Comparison of ENCODE assay signal across 8 mouse cellular contexts in genomic region chr2:152396110-152397003, GRCm38 (mm10). TPM values are rescaled to one million over a fixed set of nuclear protein-coding genes. Genes with fewer than 3 reads are reported as not detected.
DNase-seq lines count a peak whose midpoint lies in the region; ATAC-seq and TF ChIP-seq lines count a peak whose summit lies in the region.

No protein-coding gene starts in this region.

- peak; percentile 78 for DNase-seq in adipocyte (ENCODE audit: low spot score)
- peak; percentile 98 for DNase-seq in embryo, embryonic 10 days (ENCODE audit: low spot score)
- peak; percentile 37 to 61 for DNase-seq in gastrocnemius, adult 8-10 months (ENCODE audit: low spot score in 2 of 2)
- DNase-seq in hindbrain, postnatal 0 days (ENCODE audit: low spot score): peak; percentile 97
- peak; percentile 64 to 93 for DNase-seq in left cerebral cortex, adult 8-10 months (ENCODE audit: low spot score in 2 of 2)
- DNase-seq in right cerebral cortex, adult 2 months (ENCODE audit: low spot score in 2 of 2): peak; percentile 83 to 85
- DNase-seq in urinary bladder, postnatal 14 days (ENCODE audit: low spot score): peak; percentile 88

- peak overlapping the region; percentile 99 for H3K27ac ChIP-seq in hindbrain, postnatal 0 days

- H3K4me3 ChIP-seq in hindbrain, postnatal 0 days (ENCODE audit: low read length): peak overlapping the region; percentile 56

- no peaks in the 10 kb centered on the region for H3K36me3 ChIP-seq in hindbrain, postnatal 0 days (ENCODE audit: insufficient read depth, low read length)

- H3K9ac ChIP-seq in hindbrain, postnatal 0 days (replicated peaks; ENCODE audit: low read length): peak overlapping the region; percentile 78

- H3K27me3 ChIP-seq in hindbrain, postnatal 0 days (ENCODE audit: insufficient read depth, low read length): no peaks in the 10 kb centered on the region

- WGBS in hindbrain, postnatal 0 days: under 1% methylated on average over 44 of the region's 46 CpGs

- peak; percentile 74 for TF ChIP-seq CTCF in hindbrain, postnatal 0 days (IDR thresholded peaks at IDR 0.05; ENCODE audit: low read depth)

- ATAC-seq in hindbrain, postnatal 0 days: peak; percentile 76
- ATAC-seq in megakaryocyte, adult 5-6 weeks (ENCODE audit: poor library complexity, severe bottlenecking): 0 out of 2 replicates have a peak, but pooled peaks have one; percentile 7

- H3K4me2 ChIP-seq in hindbrain, postnatal 0 days (ENCODE audit: low read depth, low read length): peak overlapping the region; percentile 94

- H3K9me3 ChIP-seq in hindbrain, postnatal 0 days (ENCODE audit: low read length): no peaks in the 10 kb centered on the region

- H3K4me1 ChIP-seq in hindbrain, postnatal 0 days (ENCODE audit: insufficient read depth, low read length): peaks cover 18% of the 10 kb centered on the region; the same call in 1 of the 2 replicates

RNA-seq across cellular contexts. Expression of gene Sox12, which starts 1.5 kb away (rescaled TPM):
- total RNA-seq in gastrocnemius, adult 8-10 months (2022): under 1 TPM; 0.34 to 0.58 (median 0.49) TPM
- 49.7 and 50.2 TPM in 2 replicates for total RNA-seq in hindbrain, postnatal 0 days (2014; rRNA removed)
- polyA plus RNA-seq in hindbrain, postnatal 0 days (2015; fragmentation: Nextera tagmentation; extraction: Ambion mirVana): 9.7 and 10.1 TPM in 2 replicates
- total RNA-seq in left cerebral cortex, adult 8-10 months (2022): 10 to 100 TPM; 12.9 to 15.4 (median 14.3) TPM
- total RNA-seq in megakaryocyte, adult 5-6 weeks (2015): 0.27 and 0.60 TPM in 2 replicates
- total RNA-seq in megakaryocyte, adult 5-6 weeks (2017): 0.12 and 0.15 TPM in 2 replicates

RNA-seq across cellular contexts. Expression of gene Zcchc3, which starts 18.5 kb away (rescaled TPM):
- total RNA-seq in gastrocnemius, adult 8-10 months (2022): under 1 TPM; 0.46 to 0.88 (median 0.84) TPM
- total RNA-seq in hindbrain, postnatal 0 days (2014; rRNA removed): 17.4 TPM in 2 replicates
- polyA plus RNA-seq in hindbrain, postnatal 0 days (2015; fragmentation: Nextera tagmentation; extraction: Ambion mirVana): 15.8 and 16.1 TPM in 2 replicates
- total RNA-seq in left cerebral cortex, adult 8-10 months (2022): 10 to 100 TPM in 3 of 4 experiments, 1 to 10 TPM in 1; 9.6 to 11.2 (median 10.9) TPM
- total RNA-seq in megakaryocyte, adult 5-6 weeks (2015): 0.98 and 1.9 TPM in 2 replicates
- total RNA-seq in megakaryocyte, adult 5-6 weeks (2017): 2.1 and 2.6 TPM in 2 replicates

RNA-seq across cellular contexts. Expression of gene 6820408C15Rik, which starts 19.0 kb away (rescaled TPM):
- not detected for total RNA-seq in gastrocnemius, adult 8-10 months (2022)
- 2.3 and 3.9 TPM in 2 replicates for total RNA-seq in hindbrain, postnatal 0 days (2014; rRNA removed)
- polyA plus RNA-seq in hindbrain, postnatal 0 days (2015; fragmentation: Nextera tagmentation; extraction: Ambion mirVana): 3.6 and 4.0 TPM in 2 replicates
- 1 to 10 TPM; 2.0 to 3.7 (median 2.7) TPM for total RNA-seq in left cerebral cortex, adult 8-10 months (2022)
- not detected in 2 replicates for total RNA-seq in megakaryocyte, adult 5-6 weeks (2015)
- not detected in 2 replicates for total RNA-seq in megakaryocyte, adult 5-6 weeks (2017)

RNA-seq across cellular contexts. Expression of gene Nrsn2, which starts 19.9 kb away (rescaled TPM):
- under 1 TPM in 1 of 4 experiments, not detected in 3; 0.22 TPM for total RNA-seq in gastrocnemius, adult 8-10 months (2022)
- total RNA-seq in hindbrain, postnatal 0 days (2014; rRNA removed): 64.5 and 72.2 TPM in 2 replicates
- 83.8 and 91.3 TPM in 2 replicates for polyA plus RNA-seq in hindbrain, postnatal 0 days (2015; fragmentation: Nextera tagmentation; extraction: Ambion mirVana)
- 100 to 1,000 TPM; 112 to 125 (median 120) TPM for total RNA-seq in left cerebral cortex, adult 8-10 months (2022)
- total RNA-seq in megakaryocyte, adult 5-6 weeks (2015): not detected in 2 replicates
- not detected in 2 replicates for total RNA-seq in megakaryocyte, adult 5-6 weeks (2017)

RNA-seq across cellular contexts. Expression of gene Trib3, which starts 52.5 kb away (rescaled TPM):
- total RNA-seq in gastrocnemius, adult 8-10 months (2022): 1 to 10 TPM in 2 of 4 experiments, under 1 TPM in 2; 0.58 to 2.0 (median 1.1) TPM
- total RNA-seq in hindbrain, postnatal 0 days (2014; rRNA removed): 2.5 and 4.2 TPM in 2 replicates
- polyA plus RNA-seq in hindbrain, postnatal 0 days (2015; fragmentation: Nextera tagmentation; extraction: Ambion mirVana): 2.7 and 3.4 TPM in 2 replicates
- total RNA-seq in left cerebral cortex, adult 8-10 months (2022): 1 to 10 TPM in 3 of 4 experiments, under 1 TPM in 1; 0.84 to 2.1 (median 1.5) TPM
- 0.16 and 1.3 TPM in 2 replicates for total RNA-seq in megakaryocyte, adult 5-6 weeks (2015)
- total RNA-seq in megakaryocyte, adult 5-6 weeks (2017): 1.1 TPM in 1 of 2 replicates, not detected in the other

Comparison
In these comparisons a context has a peak if more than half of its experiments do, and no peak if none do; other contexts are left out.
1. Peak in every context shown above with its lines: DNase-seq, ATAC-seq, H3K4me3 ChIP-seq and H3K27ac ChIP-seq.
2. RNA of gene Sox12, which starts 1.5 kb away (total RNA-seq): 49.7 to 50.2 TPM in hindbrain, postnatal 0 days and 12.9 to 15.4 TPM in left cerebral cortex, adult 8-10 months; 0.12 to 0.60 TPM in megakaryocyte, adult 5-6 weeks and 0.34 to 0.58 TPM in gastrocnemius, adult 8-10 months; every median in the first group is over 4 times any median in the second.